Mouse (Mus musculus) embryo, embryonic 10.5 days (tissue): ENCODE results near the gene Camk1.

Experiments used
- DNase-seq: peaks from one replicate; pipeline ENCODE4 v3.0.0-alpha.2; 2015; ENCODE audit warnings: low spot score

Camk1 gene

GRCm38 (mm10) chr6:113343177-113344092, at the start of gene Camk1:
Camk1 (minus strand) TSS chr6:113343984.
- DNase-seq: peak; percentile 75

- peak; percentile 83 for DNase-seq
Observed at GRCm38 (mm10) chr6:113392387-113393071, 48.7 kb upstream of the Camk1 start.

GRCm38 (mm10) chr6:113392015-113392386, 48.2 kb upstream of the Camk1 start:
- DNase-seq: no peak

GRCm38 (mm10) chr6:113390715-113391114, 46.9 kb upstream of the Camk1 start:
- no peak for DNase-seq

- no peak for DNase-seq
Observed at GRCm38 (mm10) chr6:113388960-113389359, 45.2 kb upstream of the Camk1 start, which contains the start of gene Ttll3. Ttll3 (plus strand) TSS chr6:113389260.

- no peak for DNase-seq
Observed at GRCm38 (mm10) chr6:113386025-113386424, 42.2 kb upstream of the Camk1 start.

- no peak for DNase-seq
Observed at GRCm38 (mm10) chr6:113385160-113385714, 41.5 kb upstream of the Camk1 start.

- DNase-seq: no peak
Observed at GRCm38 (mm10) chr6:113384351-113384927, 40.7 kb upstream of the Camk1 start.

GRCm38 (mm10) chr6:113380480-113380879, 36.7 kb upstream of the Camk1 start:
- no peak for DNase-seq

GRCm38 (mm10) chr6:113379246-113379645, 35.5 kb upstream of the Camk1 start:
- DNase-seq: no peak

- DNase-seq: peak; percentile 96
Observed at GRCm38 (mm10) chr6:113377496-113378385, 34.0 kb upstream of the Camk1 start, which contains the start of the genes Tada3 and Arpc4. Tada3 (minus strand) TSS chr6:113377883. Arpc4 (plus strand) TSS chr6:113378115.

GRCm38 (mm10) chr6:113377172-113377495, 33.4 kb upstream of the Camk1 start:
- no peak for DNase-seq

GRCm38 (mm10) chr6:113373491-113373890, 29.7 kb upstream of the Camk1 start:
- no peak for DNase-seq

- DNase-seq: no peak
Observed at GRCm38 (mm10) chr6:113370194-113370929, 26.6 kb upstream of the Camk1 start.

GRCm38 (mm10) chr6:113368577-113368976, 24.8 kb upstream of the Camk1 start:
- no peak for DNase-seq

GRCm38 (mm10) chr6:113368124-113368523, 24.3 kb upstream of the Camk1 start:
- no peak for DNase-seq

- DNase-seq: no peak
Observed at GRCm38 (mm10) chr6:113367574-113367973, 23.8 kb upstream of the Camk1 start.

GRCm38 (mm10) chr6:113366639-113367038, 22.9 kb upstream of the Camk1 start:
- no peak for DNase-seq

GRCm38 (mm10) chr6:113364518-113365135, 20.8 kb upstream of the Camk1 start:
- DNase-seq: no peak

- no peak for DNase-seq
Observed at GRCm38 (mm10) chr6:113362241-113362640, 18.5 kb upstream of the Camk1 start.
